Mouse (Mus musculus) left cerebral cortex, adult 18-20 months (tissue): Measurements from ENCODE around the gene Hist2h2aa1. TPM values are rescaled to one million over a fixed set of nuclear protein-coding genes. Genes with fewer than 3 reads are reported as not detected.
A peak's percentile ranks its signal among the peaks of the same experiment; 100 is the strongest.
"Not testable (repeated sequence)": the region's sequence is repeated elsewhere in the genome, so short reads cannot be mapped to it uniquely, and the experiment has no call there.

ENCODE experiments used
- DNase-seq, 2 experiments: peaks; one replicate each; pipeline ENCODE4 v3.0.0; 2021 to 2022; ENCODE audit warnings: low spot score in 2 of 2, mixed read lengths in 1 of 2
- microRNA-seq, 2 experiments: library from miRNA; unstranded; fragments of <30 nt; microRNA quantifications; one replicate each; pipeline ENCODE4 v1.2.0; 2021
- total RNA-seq, 2 experiments: library from RNA; stranded (reverse); gene quantifications; 2 replicates each; pipeline ENCODE4 v1.2.3; 2021

Gene Hist2h2aa1
- total RNA-seq, 2 experiments from 2014 or later = 2.9 TPM; not detected in 1

DNA sequence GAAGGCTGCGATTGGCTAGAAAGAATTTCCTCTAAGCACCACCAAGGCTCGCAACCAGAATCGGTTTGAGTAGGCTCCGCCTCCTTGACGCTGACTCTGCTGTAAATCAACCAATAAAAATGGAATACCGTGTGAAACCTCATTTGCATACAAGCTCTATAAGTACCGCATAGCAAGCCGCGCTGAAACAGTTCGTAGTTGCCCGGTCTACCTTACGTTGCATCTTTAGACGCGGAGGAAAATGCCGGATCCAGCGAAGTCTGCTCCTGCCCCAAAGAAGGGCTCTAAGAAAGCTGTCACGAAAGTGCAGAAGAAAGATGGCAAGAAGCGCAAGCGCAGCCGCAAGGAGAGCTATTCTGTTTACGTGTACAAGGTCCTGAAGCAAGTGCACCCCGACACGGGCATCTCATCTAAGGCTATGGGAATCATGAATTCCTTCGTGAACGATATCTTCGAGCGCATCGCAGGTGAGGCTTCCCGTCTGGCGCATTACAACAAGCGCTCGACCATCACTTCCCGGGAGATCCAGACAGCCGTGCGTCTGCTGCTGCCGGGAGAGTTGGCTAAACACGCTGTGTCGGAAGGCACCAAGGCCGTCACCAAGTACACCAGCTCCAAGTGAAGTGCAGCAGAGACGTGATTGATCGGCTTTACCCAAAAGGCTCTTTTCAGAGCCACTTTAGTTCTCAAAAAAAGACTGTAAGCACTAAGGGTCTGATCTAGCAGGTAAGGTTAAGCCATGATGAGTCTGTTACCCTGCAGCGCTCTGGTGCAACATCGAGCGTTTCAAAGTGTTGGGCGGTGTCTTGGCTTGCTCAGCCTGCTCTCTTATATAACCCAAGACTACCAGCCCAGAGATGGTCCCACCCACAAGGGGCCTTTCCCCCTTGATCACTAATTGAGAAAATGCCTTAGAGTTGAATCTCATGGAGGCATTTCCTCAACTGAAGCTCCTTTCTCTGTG, 24.5 kb downstream of the Hist2h2aa1 start, which contains the start of gene Hist2h2bb:
Gene Hist2h2bb, plus strand, starts transcription at position 242 of the 964 bp plus-strand sequence.
- peak; percentile 85 to 91 for DNase-seq

DNA sequence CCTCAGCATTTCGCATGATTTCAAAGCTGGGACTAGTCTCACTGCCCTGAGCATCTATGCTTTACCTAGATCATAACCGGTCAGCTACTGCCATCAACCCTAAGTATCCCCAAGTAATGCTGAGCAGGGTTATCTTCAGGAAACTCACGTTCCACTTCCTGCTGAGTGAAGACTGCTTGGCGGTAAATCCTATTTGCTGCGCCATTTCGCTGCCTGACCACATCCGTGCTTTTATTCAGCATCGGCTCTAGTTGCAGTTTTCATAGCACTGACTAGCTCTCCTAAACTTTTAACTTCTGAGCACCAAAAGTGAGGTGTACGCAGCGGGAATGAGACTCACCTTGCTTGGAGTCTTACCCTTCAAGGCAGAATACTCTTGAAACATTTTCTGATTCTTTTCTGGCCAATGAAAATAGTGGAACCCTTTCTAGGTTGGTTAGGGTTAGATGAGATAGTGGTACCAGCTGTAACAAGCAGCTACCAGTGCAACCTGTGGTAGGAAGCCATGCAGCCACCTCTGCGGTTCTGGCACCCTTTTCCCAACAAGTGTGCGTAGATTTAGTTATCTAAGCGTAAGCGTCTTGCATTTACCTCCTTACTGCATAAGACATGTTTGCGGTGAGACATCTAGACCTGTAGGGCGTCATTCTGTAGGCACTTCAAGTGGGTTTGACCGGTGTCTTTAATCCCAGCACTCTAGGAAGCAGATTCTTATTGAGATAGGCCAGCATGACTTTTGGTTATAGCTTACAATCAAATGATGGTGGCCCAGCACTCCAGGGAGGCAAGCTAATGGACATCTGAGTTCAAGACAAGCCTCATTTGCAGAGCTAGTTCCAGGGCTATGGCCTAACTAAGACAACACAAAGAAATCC, 28.5 kb downstream of the Hist2h2aa1 start:
- DNase-seq = no peak

DNA sequence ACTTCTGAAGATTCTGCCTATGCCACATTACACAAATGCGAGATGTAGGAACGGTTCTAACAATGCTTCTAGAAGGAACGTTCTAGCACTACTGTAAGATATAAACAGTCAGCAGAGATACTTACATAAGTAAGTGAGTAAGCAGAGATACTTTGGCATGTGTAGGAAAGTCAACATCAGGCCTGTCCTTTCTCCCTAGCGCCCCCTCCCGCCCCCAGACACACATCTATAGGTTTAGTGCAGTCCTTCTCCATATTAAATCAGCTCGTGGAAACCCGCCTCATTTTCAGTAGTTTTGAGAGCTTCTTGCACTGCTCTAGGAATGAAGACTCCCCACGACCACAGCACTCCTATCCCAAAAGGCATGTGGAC, 32.1 kb downstream of the Hist2h2aa1 start:
- DNase-seq = peak; percentile 47 to 60

DNA sequence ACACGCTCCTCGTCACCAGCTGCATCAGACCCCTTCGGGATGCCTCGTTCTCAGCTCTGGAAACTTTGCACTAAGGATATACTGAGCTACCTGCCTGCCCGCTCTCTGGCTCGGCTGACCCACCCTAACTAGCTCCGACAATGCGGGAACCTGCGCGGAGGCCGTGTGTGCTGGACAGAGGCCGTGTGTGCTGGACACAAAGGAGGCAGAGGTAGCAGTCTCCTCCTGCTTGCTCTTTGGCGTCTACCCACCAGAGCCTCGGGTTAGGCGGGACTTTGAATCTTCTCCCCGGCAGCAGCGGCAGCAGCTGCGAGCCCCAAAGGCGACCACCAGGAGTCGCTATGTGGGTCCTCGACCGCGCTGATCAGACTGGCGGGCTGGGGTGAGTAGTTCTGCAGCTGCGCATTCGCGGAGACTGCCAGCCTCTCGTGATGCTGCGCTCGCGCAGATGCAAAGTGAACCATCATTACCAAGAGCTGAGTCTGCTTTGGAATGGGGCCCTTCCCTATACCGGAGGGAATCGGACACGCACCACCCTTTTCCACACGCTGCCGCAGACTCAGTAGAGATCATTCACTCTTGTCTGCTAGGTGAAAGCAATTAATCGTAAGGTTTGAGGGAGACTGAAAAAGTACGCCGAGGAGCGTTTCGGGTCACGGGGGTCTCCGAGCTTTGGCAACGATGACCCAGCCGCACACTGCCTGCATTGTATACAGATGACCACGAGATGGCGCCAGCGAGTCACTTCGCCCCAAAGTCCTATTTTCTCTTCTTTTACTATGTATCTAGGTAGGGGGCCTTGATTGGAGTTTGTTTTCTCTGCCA, 32.7 kb downstream of the Hist2h2aa1 start:
- peak; percentile 90 to 93 for DNase-seq

DNA sequence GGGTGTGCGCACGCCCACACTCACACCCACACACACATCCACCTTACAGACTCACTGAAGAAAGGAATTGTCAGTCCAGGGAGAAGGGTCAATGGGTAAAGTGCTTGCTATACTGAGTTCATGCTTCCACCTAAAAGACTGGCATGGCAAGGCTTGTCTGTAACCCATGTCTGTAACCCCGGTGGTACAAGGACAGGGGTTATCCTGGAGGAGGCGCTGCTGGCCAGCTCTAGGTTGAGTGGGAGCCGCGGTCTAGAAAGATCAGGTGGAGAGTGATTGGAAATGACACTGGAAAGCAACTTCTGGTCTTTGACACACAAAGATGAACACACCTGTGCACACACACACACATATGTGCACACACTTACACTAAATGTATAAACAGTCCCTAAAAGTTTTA, 35.4 kb downstream of the Hist2h2aa1 start:
- DNase-seq = no peak

DNA sequence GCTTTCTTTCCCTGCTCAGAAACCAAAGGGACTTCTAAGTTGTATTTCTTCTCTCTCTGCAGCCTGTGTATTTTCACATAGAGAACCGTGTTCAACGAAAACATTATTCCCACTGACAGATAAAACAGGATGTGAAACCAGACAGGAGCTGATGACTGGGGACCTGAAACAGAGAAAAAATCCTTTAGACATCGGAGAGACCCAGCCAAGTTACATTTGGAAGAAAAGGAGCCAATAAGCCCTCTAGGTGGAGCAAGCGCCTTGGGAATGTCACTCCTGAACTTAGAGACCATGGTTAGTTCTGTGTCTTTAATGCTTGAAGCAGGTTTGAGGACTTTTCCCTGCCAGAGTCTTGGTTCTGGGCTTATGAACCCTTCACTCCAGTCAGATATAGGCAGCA, 39.2 kb downstream of the Hist2h2aa1 start:
- peak in 1 of 2 experiments; percentile 35 for DNase-seq

DNA sequence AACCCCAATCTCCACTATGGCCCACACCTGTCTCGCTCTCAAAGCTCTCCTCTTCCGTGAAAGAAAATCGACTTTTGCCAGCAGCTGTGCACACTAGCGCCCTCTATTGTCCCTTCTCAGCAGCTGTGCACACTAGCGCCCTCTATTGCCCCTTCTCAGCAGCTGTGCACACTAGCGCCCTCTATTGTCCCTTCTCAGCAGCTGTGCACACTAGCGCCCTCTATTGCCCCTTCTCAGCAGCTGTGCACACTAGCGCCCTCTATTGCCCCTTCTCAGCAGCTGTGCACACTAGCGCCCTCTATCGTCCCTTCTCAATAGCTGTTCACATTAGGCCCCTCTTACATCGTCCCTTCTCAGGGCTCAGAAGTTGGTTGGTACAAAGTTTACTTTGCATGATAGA, 42.0 kb downstream of the Hist2h2aa1 start:
- DNase-seq = not testable (repeated sequence)

DNA sequence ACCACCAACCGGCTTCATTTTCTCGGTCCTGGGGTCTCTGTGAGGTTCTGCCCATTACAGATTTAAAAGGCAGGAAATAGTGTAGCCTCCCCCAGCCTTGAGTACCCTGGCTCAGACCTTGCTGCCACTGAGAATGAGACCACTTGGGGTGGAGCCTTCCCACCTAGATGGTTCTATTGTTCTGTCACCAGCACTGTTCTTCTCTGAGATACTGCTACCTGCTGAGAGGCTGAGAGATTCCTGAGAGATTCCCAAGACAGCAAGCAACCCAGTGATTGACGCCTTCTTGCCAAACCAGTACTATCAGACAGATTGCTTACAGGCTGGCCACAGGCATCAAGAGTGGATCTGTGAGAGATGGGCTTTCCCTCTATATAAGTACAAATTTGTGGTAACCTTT, 43.9 kb downstream of the Hist2h2aa1 start:
- DNase-seq = no peak

DNA sequence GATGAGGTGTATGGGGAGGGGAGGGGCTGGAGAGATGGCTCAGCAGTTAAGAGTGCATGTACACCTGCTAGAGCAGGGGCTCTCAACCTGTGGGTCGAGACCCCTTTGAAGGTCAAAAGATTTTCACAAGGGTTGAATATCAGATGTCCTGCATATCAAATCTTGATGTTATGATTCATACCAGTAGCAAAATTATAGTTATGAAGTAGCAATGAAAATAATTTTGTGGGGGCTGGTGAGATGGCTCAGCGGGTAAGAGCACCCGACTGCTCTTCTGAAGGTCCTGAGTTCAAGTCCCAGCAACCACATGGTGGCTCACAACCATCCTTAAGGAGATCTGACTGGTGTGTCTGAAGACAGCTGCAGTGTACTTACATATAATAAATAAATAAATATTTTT, 45.4 kb downstream of the Hist2h2aa1 start:
- DNase-seq = not testable (repeated sequence)

DNA sequence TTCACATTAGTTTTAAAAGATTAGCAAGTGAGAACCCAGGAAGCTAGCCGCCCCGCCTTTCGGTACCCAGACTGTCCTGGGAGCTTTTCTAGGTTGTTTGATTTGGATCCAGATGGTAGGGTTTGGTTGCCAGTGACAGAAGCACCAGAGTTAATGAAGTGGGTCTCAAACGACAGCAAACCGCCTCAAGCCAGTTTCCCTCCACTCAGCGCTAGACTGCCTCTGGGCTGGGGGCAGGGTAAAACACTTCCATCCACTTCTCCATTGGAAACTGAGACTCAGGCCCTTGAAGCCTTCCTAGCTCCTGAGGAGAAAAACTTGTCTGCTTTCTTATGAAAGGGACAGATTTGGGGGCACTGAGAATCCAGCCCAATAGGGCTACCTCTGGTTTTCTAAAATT, 47.3 kb downstream of the Hist2h2aa1 start:
- DNase-seq = no peak

DNA sequence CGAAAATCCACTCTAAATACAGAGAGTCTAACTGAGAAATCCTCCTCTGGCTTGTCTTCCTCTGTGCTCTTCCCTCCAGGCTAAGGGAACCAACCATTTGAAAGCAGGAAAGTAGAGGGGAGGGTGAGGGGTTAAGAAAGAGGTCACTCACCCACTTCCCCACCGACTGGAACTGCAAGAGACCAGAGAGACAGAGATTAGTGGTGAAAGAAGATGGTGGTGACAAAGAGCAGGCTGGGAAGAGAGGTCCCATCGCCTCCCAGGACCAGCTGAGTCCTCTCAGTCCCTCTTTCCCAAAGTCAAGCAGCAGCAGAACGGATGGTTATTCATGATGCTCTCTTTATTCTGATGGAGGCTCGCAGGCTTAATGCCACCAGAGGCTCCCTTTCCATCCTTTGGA, 48.1 kb downstream of the Hist2h2aa1 start:
- DNase-seq = no peak

DNA sequence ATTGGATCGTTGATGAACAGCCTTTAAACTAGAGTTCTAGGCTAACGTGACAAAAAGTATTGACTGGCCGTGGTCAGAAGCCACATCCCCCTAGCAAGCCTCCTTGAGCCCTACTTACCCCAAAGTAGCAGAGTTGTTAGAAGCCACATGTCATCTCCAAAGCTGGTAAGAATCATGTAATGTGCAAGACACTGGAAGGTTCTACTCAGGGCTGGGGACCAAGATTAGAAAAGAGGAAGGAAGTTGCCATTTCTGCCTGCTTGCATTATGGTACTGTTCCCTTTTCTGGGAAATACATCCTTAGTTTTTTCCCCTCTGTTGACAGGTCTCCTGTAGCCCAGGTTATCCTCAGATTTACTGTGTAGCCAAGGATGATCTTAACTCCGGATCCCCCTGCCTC, 48.5 kb downstream of the Hist2h2aa1 start, which contains the start of gene Fcgr1:
Gene Fcgr1, minus strand, starts transcription at position 183 of the 400 bp plus-strand sequence.
- DNase-seq = no peak

Small RNA genes within 50 kb of the gene (microRNA-seq; reads per million reads assigned to microRNA genes)
- gene Gm44492 (0 reads per million in 2 experiments), gene Gm47311 (0 reads per million in 2 experiments), gene Gm47313 (0 reads per million in 2 experiments)

Other genes with a start within 250 kb of the Hist2h2aa1 start
- gene Plekho1, start 249.5 kb upstream of the Hist2h2aa1 start, total RNA-seq = 10 to 100 TPM; 73.6 to 81.9 TPM
- gene Vps45, start 187.0 kb upstream of the Hist2h2aa1 start, total RNA-seq = 10 to 100 TPM; 46.4 to 46.7 TPM
- 10 to 100 TPM; 37.0 to 38.1 TPM for gene Otud7b, start 141.0 kb upstream of the Hist2h2aa1 start, total RNA-seq
- gene Mtmr11, start 83.5 kb upstream of the Hist2h2aa1 start, total RNA-seq = 1 to 10 TPM; 6.9 to 8.5 TPM
- 10 to 100 TPM; 48.6 to 50.3 TPM for gene Sf3b4, start 73.2 kb upstream of the Hist2h2aa1 start, total RNA-seq
- gene Sv2a, start 64.3 kb upstream of the Hist2h2aa1 start, total RNA-seq = 100 to 1,000 TPM; 429 to 445 TPM
- 10 to 100 TPM; 12.3 to 16.2 TPM for gene Bola1, start 25.8 kb upstream of the Hist2h2aa1 start, total RNA-seq
- gene Hist2h2ab, start 25.6 kb upstream of the Hist2h2aa1 start, total RNA-seq = 10 to 100 TPM; 16.5 to 17.3 TPM
- 10 to 100 TPM; 30.9 to 38.1 TPM for gene Hist2h2ac, start 24.6 kb upstream of the Hist2h2aa1 start, total RNA-seq
- gene Hist2h2be, start 24.4 kb upstream of the Hist2h2aa1 start, total RNA-seq = 1 to 10 TPM; 5.3 to 6.8 TPM
- gene Hist2h3c2, start 6.4 kb upstream of the Hist2h2aa1 start, total RNA-seq = 1 to 10 TPM; 3.8 to 4.1 TPM
- 100 to 1,000 TPM; 239 to 244 TPM for gene Hist2h2aa2, start 5.2 kb upstream of the Hist2h2aa1 start, total RNA-seq
- not detected for gene Hist2h3c1, start 1.2 kb downstream of the Hist2h2aa1 start, total RNA-seq
- 10 to 100 TPM; 36.9 to 40.6 TPM for gene Hist2h4, start 17.8 kb downstream of the Hist2h2aa1 start, total RNA-seq
- 10 to 100 TPM; 51.9 to 52.0 TPM for gene Hist2h3b, start 23.2 kb downstream of the Hist2h2aa1 start, total RNA-seq
- gene Hist2h2bb, start 24.3 kb downstream of the Hist2h2aa1 start, total RNA-seq = 100 to 1,000 TPM; 210 to 215 TPM
- gene Fcgr1, start 48.5 kb downstream of the Hist2h2aa1 start, total RNA-seq = 1 to 10 TPM; 2.6 to 2.8 TPM
- gene BC107364, start 206.8 kb downstream of the Hist2h2aa1 start, total RNA-seq = not detected